Mouse (Mus musculus): ENCODE results near the gene Slc25a22. TPM values are rescaled to one million over a fixed set of nuclear protein-coding genes. Genes with fewer than 3 reads are reported as not detected.
A peak's percentile ranks its signal among the peaks of the same experiment; 100 is the strongest.

The Slc25a22 gene
- polyA plus RNA-seq, 2 experiments = 11.0 to 19.6 TPM

DNA sequence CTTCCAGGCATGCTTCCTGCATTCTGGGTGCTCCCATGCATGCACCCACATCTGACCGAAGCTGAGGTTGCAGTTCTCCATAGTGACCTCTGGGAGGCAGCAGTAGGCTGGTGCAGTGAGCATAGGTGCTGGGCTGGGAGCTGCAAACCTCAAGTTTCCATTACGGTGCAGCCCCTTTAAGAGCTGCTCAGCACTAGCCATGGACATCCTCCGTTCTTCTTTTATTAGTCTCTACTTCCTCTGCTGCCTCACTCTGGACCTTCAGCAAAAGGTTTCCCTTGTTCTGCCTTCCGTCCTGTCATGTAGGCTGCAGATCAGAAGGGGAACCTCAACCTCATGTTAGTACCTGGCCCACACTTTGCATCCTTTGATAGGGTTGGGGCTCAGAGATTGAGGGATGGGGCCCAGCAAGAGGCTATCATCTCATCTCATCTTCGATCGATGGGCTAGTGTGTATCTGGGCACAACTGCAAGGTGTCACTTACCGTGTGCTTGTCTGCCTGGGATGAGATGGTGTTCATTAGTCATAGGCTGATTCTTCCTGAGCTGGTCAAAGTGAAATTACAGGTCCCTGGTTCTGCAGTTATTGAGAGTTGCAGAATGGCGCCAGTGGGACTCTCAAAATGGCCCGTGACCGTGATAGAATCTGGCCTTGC, 43.3 kb upstream of the Slc25a22 start:
- peak; percentile 43 for ATAC-seq (ENCODE audit: insufficient read depth)
- H3K4me3 ChIP-seq (ENCODE audit: insufficient read depth in 1 of 2, low read depth in 2 of 2, low read length in 2 of 2) = peak overlapping the region in 1 of 2 experiments; percentile 48; a peak in 2 of 4 replicates

DNA sequence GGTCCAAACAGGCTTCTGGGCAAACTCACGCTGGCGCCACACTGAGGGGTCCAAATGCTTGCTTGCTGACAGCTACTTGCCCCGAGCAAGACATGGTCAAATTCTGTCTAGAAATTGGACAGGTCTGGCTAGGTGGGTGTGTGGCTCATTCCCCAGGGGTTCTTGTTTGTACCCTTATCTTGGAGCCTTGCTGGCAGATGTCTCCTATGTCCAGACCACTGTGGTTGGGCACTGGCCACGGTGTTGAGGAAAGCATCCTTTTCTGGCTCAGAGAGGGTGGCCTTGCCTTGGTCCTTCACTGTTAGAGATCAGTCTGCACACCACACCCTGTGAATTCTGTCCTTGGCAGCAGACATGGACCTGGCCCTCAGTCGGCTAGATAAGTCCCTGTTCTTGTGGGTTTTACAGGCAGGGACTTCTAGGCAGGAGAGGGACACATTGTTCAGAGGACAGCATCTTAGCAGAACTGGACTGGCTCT, 40.6 kb upstream of the Slc25a22 start:
- H3K9me3 ChIP-seq (ENCODE audit: control insufficient read depth, low read length) = no peaks in the 10 kb centered on the region
- no peak overlapping the region for H3K4me3 ChIP-seq (ENCODE audit: insufficient read depth in 1 of 2, low read depth in 2 of 2, low read length in 2 of 2)
- no peak overlapping the region for H3K4me2 ChIP-seq (ENCODE audit: low read depth)
- H3K27me3 ChIP-seq (ENCODE audit: control insufficient read depth, insufficient read depth, low read length) = peaks cover 20% of the 10 kb centered on the region
- no peaks in the 10 kb centered on the region for H3K36me3 ChIP-seq (replicated peaks; ENCODE audit: control insufficient read depth, insufficient read depth, low read depth)
- TF ChIP-seq CTCF (IDR thresholded peaks at IDR 0.05; ENCODE audit: low read depth) (no peak), EP300 (IDR thresholded peaks at IDR 0.05; ENCODE audit: low read depth) (no peak)
- no peak overlapping the region; the same call in 1 of the 2 replicates for H3K27ac ChIP-seq
- peaks cover 36 to 43% of the 10 kb centered on the region in 2 experiments for H3K4me1 ChIP-seq (replicated peaks; ENCODE audit: control insufficient read depth in 2 of 2, insufficient read depth in 2 of 2, low read length in 1 of 2)
- no peak for ATAC-seq (ENCODE audit: insufficient read depth)
- DNase-seq (ENCODE audit: low read depth in 3 of 3, low spot score in 3 of 3) = no peak
- 14% methylated on average over 5 of the region's 5 CpGs for WGBS (ENCODE audit: insufficient replicate concordance)
- no peak overlapping the region for H3K9ac ChIP-seq (replicated peaks)

More for the DNA sequence above, 43.3 kb upstream of the Slc25a22 start:
- no peak for TF ChIP-seq EP300 (IDR thresholded peaks at IDR 0.05; ENCODE audit: low read depth)
- TF ChIP-seq CTCF (IDR thresholded peaks at IDR 0.05; ENCODE audit: low read depth) = peak; percentile 99
- peak overlapping the region; percentile 56 for H3K4me2 ChIP-seq (ENCODE audit: low read depth)
- peak; percentile 60 to 62 (median 62) for DNase-seq (ENCODE audit: low read depth in 3 of 3, low spot score in 3 of 3)
- peaks cover 23 to 30% of the 10 kb centered on the region in 2 experiments for H3K4me1 ChIP-seq (replicated peaks; ENCODE audit: control insufficient read depth in 2 of 2, insufficient read depth in 2 of 2, low read length in 1 of 2)
- no peaks in the 10 kb centered on the region for H3K36me3 ChIP-seq (replicated peaks; ENCODE audit: control insufficient read depth, insufficient read depth, low read depth)
- H3K9me3 ChIP-seq (ENCODE audit: control insufficient read depth, low read length) = no peaks in the 10 kb centered on the region
- H3K9ac ChIP-seq (replicated peaks) = no peak overlapping the region
- no peak overlapping the region for H3K27ac ChIP-seq
- 10% methylated on average over 10 of the region's 10 CpGs for WGBS (ENCODE audit: insufficient replicate concordance)
- H3K27me3 ChIP-seq (ENCODE audit: control insufficient read depth, insufficient read depth, low read length) = peaks cover 20% of the 10 kb centered on the region

DNA sequence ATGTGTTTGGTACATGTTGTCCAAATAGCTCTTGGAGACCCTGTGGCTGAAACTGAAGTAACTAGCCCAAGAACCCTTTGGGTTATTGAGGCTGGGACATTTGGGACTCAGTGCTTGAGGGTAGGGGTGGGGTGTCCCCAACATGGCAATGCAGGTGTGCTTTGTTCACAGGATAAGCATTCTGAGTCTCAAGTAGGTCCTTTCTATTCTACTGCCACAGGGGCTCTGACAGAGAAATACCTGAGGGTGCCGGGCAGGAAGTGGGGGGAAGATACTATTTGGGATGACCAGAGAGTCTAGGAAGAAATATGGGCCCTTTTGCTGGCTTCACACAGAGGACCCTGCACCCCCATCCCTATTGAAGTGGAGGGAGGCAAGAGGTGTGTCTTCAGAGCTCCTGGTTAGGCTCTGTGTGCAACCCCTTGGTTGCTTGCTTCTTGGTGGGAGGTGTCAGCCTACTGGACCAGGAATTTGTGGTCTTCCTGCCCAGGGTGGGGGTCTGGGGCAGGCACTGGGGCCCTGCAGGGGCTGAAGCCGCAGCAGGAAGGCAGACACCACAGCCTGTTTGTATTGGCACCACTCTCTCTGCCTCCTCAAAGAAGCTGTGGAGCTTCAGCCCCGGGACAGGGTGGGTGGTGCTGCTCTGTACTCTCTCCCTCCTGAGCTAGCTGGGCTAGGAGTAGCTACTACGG, 40.0 kb upstream of the Slc25a22 start:
- no peak overlapping the region for H3K4me3 ChIP-seq (ENCODE audit: insufficient read depth in 1 of 2, low read depth in 2 of 2, low read length in 2 of 2)
- H3K4me2 ChIP-seq (ENCODE audit: low read depth) = peak overlapping the region; percentile 95
- peaks cover 36 to 43% of the 10 kb centered on the region in 2 experiments for H3K4me1 ChIP-seq (replicated peaks; ENCODE audit: control insufficient read depth in 2 of 2, insufficient read depth in 2 of 2, low read length in 1 of 2)
- H3K9me3 ChIP-seq (ENCODE audit: control insufficient read depth, low read length) = no peaks in the 10 kb centered on the region
- H3K27me3 ChIP-seq (ENCODE audit: control insufficient read depth, insufficient read depth, low read length) = peaks cover 18% of the 10 kb centered on the region
- no peak overlapping the region for H3K9ac ChIP-seq (replicated peaks)
- H3K36me3 ChIP-seq (replicated peaks; ENCODE audit: control insufficient read depth, insufficient read depth, low read depth) = peaks cover 2% of the 10 kb centered on the region; the same call in 1 of the 2 replicates
- no peak for ATAC-seq (ENCODE audit: insufficient read depth)
- no peak for TF ChIP-seq EP300 (IDR thresholded peaks at IDR 0.05; ENCODE audit: low read depth)
- TF ChIP-seq CTCF (IDR thresholded peaks at IDR 0.05; ENCODE audit: low read depth) = no peak
- peak overlapping the region; percentile 46 for H3K27ac ChIP-seq
- no peak for DNase-seq (ENCODE audit: low read depth in 3 of 3, low spot score in 3 of 3)
- WGBS (ENCODE audit: insufficient replicate concordance) = 13% methylated on average over 4 of the region's 4 CpGs

DNA sequence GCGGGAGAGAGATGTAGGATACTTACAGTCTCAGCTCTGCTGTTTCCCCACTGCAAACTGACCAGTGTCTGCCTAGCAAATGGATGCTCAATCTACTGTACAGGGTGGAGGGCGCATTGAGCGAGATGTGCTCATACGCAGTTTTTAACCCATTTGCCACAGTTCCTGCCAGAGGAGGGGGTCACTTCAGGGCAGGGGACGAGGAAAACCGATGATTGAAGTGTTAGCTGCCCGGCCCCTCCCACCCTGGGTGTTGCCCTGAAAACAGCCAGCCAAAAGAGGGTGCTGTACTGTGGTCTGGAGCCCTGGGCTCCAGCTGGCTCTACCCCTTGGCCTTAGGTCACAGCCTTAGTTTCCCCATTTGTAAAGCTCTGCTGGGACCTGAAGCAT, 39.3 kb upstream of the Slc25a22 start:
- ATAC-seq (ENCODE audit: insufficient read depth) = peak; percentile 9; the same call in 1 of the 2 replicates
- peak overlapping the region; percentile 95 for H3K4me2 ChIP-seq (ENCODE audit: low read depth)
- peak overlapping the region; percentile 65 to 88 for H3K4me3 ChIP-seq (ENCODE audit: insufficient read depth in 1 of 2, low read depth in 2 of 2, low read length in 2 of 2)
- H3K4me1 ChIP-seq (replicated peaks; ENCODE audit: control insufficient read depth in 2 of 2, insufficient read depth in 2 of 2, low read length in 1 of 2) = peaks cover 36 to 43% of the 10 kb centered on the region in 2 experiments
- peak overlapping the region; percentile 5; the same call in 1 of the 2 replicates for H3K9ac ChIP-seq (replicated peaks)
- H3K27me3 ChIP-seq (ENCODE audit: control insufficient read depth, insufficient read depth, low read length) = peaks cover 10% of the 10 kb centered on the region
- no peak for DNase-seq (ENCODE audit: low read depth in 3 of 3, low spot score in 3 of 3)
- no peaks in the 10 kb centered on the region for H3K9me3 ChIP-seq (ENCODE audit: control insufficient read depth, low read length)
- H3K27ac ChIP-seq = peak overlapping the region; percentile 46
- H3K36me3 ChIP-seq (replicated peaks; ENCODE audit: control insufficient read depth, insufficient read depth, low read depth) = peaks cover 9% of the 10 kb centered on the region
- 4% methylated on average over 7 of the region's 7 CpGs for WGBS (ENCODE audit: insufficient replicate concordance)
- TF ChIP-seq EP300 (IDR thresholded peaks at IDR 0.05; ENCODE audit: low read depth) (no peak), CTCF (IDR thresholded peaks at IDR 0.05; ENCODE audit: low read depth) (peak; percentile 48)

All from liver, embryonic 14.5 days (tissue).